Mouse (Mus musculus) frontal cortex, postnatal 25 days (tissue): ENCODE data around the gene Acox3.

ENCODE experiments used
- DNase-seq, 2 experiments: peaks; one replicate each; pipeline ENCODE4 v3.0.0; 2022; ENCODE audit warnings: low spot score in 2 of 2

Gene Acox3

DNA sequence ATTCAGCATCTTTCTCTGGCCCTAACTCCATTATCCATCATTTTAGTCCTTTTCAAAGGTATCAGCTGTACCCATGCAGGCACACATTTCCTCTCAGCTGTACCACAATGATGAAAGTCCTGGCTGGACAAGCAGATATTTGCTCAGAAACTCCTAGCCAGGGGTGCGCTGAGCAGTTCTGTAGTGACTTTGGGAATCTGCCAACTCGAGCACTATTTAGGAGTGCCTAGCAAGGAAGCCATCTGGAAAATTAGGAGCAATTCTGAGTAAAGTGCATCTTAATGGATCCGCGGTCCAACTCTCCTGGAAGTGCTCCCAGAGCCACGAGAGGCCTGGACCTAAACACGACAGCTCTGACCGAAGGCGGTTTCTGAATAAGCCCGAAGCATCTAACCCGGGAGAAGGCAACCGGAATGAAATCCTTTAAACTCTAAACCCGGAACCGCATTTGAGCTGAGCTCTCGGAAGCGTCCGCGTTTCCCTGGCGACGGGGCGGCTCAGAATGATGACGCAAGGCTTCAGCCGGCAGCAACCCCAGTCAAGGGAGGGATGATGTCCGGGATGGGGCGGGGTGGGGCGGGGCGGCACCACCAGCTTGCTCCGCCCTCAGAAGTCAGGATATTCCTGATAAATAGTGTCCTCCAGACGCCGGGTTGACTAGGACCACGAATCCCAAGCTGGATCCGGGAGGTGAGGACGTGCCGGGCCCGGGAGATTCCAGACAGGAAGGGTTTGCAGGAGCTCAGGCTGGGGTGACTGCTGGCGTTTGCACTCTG, at the start of gene Acox3:
Gene Acox3, plus strand, starts transcription at position 596 of the 776 bp plus-strand sequence.
- peak; percentile 92 to 94 for DNase-seq

DNA sequence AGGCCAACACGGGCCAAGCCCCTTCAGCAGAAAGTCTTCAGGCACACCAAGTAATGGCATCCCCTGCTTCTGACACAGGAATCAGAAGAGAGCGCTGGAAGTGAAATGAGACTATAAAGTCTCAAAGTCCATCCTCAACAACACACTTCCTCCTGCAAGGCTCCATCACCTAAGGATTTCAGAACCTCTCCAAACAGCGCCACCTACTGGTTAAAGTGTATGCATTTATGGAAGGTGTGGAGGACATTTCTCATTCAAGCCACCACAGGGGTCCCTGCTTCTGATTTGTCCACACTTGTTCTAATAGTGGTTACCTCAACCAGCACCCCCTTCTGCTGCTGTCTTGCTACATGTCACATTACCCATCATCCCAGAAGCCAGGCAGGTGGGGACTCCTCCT, 46.6 kb upstream of the Acox3 start:
- DNase-seq, result no peak

GRCm38 (mm10) chr5:35537474-35537873, 45.4 kb upstream of the Acox3 start:
- DNase-seq, result no peak

DNA sequence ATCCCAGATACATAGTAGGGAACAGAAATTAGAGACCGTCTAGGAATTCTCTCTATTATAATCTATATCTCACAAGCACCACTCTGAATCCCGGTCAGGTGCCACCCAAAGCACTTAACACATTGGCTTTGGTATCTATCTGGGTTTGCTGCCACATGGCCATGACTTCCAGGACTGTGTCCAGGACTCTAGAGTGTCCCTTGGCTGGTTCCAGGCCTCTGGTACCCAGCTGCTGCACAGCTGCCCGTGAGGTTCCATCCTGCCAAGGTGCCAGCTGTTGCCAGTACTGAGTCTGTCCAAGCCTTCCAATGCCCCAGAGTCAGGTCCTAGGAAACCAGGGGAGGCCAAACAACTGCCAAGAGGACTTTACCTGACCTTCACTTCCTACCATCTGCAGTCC, 44.8 kb upstream of the Acox3 start:
- DNase-seq, result no peak

- no peak for DNase-seq
Measured at GRCm38 (mm10) chr5:35539576-35539975, 43.3 kb upstream of the Acox3 start.

DNA sequence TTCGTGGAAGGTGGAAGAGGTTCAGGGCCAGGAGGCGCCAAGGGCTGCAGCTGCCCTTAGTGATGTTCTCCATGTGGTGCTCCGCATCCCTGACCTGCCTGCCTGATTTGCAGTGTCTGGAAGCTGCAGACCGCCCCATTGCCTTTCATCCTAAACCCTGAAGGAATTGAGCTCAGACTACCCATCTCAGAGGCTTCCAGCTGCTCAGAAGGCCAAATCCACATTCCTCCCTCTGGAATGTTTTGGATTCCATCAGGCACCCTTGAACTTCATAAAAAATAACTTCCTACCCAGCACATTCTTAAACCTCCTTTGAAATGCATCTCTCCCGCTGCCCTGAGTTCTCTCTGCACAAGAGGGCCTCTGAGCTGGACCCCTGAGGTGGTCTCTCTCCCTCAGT, 42.3 kb upstream of the Acox3 start:
- DNase-seq, result no peak

DNA sequence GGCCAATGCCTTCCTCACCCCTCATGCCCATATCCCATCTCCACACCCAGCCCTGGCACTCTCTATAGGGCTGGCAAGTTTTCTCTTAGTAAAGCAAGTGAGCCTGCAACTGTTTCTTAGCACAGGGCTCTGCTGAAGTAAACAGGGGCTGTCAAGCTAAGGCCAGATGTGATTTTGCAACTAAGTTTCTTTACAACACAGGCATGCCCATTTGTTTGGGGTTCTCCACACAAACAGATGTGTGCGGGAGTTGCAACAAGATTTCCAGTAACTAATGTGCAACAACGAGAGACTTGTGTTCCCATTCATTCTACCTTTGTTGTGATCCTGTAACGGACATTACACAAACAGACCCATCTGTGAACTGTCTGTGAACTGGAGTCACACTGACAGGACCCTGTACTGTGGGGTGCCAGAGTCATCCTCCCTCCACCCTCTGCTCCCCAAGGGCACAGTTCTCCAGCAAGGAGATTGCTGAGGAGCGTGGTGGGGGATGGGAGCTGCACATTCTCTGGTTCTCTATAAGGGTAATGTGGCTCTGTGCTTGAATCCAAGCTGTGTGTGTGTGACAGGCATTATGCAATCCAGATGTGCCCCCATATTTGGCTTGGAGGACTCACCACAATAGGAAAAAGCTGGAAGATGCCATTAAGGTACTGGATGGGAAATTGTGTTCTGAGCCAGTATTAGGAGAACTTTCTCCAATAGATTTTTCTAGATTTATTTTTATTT, 41.6 kb upstream of the Acox3 start:
- no peak for DNase-seq

- DNase-seq, result no peak
Measured at GRCm38 (mm10) chr5:35546127-35546526, 36.7 kb upstream of the Acox3 start.

DNA sequence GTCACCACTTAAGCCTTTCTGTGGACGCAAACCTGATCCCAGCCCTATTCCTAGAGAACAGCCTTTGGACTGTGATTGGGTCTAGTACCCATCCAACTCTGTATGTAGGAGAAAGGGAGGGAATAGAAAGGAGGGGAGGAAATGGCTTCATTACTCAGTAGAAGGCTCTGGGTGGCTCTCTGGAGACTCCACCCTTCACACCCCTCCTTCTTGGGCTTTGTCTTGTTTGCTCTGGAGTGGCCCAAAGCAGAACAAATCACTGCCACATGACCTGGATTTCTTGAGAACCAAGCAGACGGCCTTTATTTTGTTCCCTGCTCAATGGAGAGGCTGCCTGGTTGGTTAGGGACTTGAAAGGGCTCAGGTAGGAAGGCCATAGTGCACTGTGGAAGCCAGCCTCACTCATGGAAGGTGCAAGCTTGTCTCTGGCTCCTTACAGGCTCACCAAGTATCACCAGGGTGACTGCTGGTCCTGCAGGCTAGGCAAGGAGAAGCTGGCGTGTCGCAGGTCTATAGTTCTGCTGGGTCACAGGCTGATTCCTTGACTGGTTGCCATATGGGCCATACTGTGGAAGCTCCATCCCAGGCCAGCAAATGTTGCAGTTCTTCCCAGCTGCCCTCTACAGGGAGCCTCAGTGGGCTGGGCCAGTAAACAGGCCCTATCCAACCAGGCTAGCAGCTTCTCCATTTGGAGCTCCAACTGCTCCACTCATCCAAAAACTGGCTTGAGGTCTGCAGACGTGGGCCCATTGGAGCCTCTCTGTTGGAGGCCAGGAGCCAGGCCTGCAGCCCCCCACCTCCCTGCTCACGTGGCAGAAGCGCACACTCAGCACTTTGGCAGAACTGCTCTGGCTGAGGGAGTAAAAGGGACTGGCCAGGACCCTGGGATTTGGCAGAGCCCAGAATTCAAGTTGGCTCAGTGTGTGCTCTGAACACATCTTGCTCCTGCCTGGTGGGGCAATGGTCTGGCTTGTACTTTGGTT, 30.7 kb upstream of the Acox3 start:
- DNase-seq, result no peak

- DNase-seq, result no peak
Measured at GRCm38 (mm10) chr5:35552838-35553539, 29.9 kb upstream of the Acox3 start.

DNA sequence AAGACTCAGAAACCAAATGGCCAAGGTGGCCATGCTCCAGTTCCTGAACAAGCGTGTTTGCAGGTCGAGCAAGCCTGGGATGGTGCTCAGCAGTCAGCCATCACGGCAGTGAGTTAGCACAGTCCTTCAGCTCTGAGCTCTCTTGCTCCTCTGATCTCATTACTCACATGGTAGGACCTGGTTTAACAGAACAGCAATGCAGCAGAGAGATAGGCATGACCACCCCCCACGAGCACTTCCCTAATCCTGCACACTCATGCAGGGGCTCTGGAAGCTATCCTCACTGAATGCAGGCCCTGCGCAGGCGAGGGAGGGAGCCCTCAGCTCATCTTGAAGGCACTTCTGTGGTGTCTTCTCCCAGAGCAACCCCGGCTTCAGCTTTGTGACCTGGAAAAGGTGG, 26.4 kb upstream of the Acox3 start:
- DNase-seq, result no peak

GRCm38 (mm10) chr5:35557946-35558621, 24.8 kb upstream of the Acox3 start:
- DNase-seq, result no peak

- no peak for DNase-seq
Measured at GRCm38 (mm10) chr5:35559447-35559846, 23.4 kb upstream of the Acox3 start.

GRCm38 (mm10) chr5:35562616-35563015, 20.2 kb upstream of the Acox3 start:
- no peak for DNase-seq

DNA sequence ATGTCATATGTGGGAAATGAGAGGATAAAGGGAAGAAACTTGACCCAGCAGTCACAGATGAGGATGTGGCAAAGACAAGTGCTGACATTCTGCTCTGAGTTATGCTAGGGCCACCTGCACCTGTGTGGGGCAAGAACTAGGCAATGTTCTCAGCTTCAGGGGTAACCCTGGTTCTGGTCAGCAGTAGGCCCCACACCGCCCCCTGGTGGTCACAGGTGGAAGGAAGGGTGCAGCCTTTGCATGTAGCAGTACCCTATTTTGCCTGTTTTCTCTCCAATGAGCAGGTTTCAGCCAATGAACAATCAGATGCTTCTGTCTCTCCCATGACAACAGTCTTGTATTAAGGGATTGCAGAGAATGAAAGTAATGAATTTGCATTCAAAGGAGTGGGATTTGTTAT, 19.4 kb upstream of the Acox3 start:
- DNase-seq, result peak; percentile 63 to 67

GRCm38 (mm10) chr5:35565217-35565616, 17.6 kb upstream of the Acox3 start:
- DNase-seq, result no peak

DNA sequence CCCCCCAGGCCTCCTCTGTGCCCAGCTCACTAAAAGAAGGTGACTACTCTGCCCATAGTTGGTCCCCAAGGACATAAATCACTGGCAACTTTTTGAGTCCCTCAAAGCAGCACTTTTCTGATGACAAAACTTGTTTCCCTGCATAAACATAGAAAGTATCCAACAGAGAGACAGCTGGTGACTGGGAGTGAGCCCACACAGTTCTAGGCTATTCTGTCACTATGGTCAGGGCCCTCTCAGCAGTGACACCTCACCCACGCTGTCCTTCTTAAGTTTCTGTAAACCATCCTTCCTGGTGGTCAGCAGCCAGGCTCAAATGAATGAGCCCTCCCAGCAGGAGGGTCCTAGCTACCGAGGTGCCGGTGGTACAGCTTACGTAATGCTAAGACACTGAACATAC, 16.2 kb upstream of the Acox3 start:
- no peak for DNase-seq

DNA sequence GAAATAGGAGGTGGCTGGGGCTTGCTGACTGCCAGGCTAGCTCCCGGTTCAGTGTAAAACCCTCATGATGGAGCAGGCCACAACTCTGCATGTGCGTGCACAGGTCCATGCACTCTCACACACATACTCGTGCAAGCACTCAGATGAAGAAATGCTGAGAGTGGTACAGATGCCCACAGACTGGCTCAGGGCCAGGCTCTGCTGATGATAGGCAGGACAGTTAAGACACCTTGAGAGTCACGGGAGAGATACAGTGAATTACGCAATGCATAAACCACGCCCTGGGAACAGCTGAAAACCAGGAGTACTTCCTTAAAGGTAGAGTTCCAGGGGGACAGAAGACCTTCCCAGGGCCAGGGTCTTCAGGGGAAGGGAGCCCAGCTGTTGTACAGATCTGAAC, 11.3 kb upstream of the Acox3 start:
- no peak for DNase-seq

DNA sequence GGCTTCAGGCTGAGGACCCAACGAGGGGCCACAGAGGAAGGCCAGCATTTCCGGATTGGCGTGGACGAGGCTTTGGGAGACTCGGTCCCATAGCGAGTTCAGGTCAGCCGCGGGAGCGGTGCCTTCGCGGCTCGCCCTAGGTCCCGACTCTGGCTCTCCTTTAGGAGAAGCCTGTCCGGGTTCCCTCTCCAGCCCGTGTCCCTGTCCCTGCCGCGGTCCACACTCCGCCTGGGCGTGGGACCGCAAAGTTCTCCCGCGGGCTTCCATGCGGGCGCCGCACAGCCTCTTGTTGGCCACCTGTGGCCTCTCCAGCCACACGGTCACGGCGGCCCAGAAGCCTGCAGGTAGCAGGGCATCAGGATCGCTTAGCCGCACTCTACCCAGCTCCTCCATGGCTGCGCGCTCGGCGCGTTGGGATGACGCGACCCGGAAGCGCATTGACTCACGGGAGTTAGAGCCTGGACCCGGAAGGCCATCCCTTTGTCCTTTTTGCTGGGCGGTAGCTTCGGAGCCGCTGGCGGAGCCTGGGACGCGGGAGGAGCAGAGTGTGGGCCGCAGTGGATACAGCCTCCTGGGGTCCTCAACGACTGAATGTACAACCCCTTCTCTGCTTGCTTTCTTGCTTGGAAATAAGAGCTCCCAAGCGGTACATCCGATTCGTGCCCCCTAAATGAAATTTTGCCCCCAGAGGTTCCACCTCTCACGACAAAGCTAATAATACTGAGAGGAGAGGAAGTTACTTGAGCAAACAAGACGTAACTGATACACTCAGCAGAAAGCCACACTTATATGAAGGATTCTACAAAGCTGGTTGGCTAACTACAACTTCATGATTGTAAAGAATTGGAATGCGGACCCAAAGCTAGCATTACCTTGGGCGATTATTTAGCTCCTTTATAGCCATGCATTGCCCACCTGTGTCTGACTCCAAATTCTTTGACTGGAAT, 7.9 kb upstream of the Acox3 start, which contains the start of gene Trmt44:
Gene Trmt44, minus strand, starts transcription at position 418 of the 947 bp plus-strand sequence.
- DNase-seq, result peak; percentile 85 to 89
